Mouse (Mus musculus) spleen, adult 2 months (tissue): ENCODE data around the gene Utp20.

Source experiments
- CTCF ChIP-seq: fragments of 200-500 bp; IDR thresholded peaks from 2 replicates; pipeline ENCODE4 v1.5.1; 2011; ENCODE audit warnings: mild to moderate bottlenecking, inconsistent platforms; ENCODE audit not compliant: insufficient read depth, insufficient read length, insufficient replicate concordance; ENCODE audit errors: extremely low read depth
- POLR2A ChIP-seq: fragments of 200-500 bp; IDR thresholded peaks from 2 replicates; pipeline ENCODE4 v1.6.1; 2011; ENCODE audit warnings: low read depth, low read length, inconsistent platforms

DNA sequence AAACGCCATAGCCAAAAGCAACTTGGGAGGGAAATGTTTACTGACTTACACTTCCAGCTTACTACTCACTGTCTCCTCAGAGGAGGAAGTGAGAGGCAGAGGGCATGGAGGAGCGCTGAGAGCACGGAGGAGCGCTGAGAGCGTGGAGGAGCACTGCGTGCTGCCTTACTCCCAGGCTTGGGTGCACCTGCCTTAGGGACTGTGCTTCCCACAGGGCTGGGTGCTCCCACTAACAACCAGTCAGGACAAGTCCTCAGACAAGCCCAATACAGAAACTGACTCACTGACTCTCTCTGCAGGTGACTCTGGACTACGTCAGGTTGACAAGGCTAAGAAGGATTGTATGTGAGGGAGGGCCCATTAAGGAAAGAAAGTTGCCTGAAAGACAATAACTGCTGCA lies 27.2 kb downstream of the Utp20 start:
- TF ChIP-seq CTCF (no peak), POLR2A (no peak)
